Mouse (Mus musculus): ENCODE measurements around the gene Acsl3.

DNA sequence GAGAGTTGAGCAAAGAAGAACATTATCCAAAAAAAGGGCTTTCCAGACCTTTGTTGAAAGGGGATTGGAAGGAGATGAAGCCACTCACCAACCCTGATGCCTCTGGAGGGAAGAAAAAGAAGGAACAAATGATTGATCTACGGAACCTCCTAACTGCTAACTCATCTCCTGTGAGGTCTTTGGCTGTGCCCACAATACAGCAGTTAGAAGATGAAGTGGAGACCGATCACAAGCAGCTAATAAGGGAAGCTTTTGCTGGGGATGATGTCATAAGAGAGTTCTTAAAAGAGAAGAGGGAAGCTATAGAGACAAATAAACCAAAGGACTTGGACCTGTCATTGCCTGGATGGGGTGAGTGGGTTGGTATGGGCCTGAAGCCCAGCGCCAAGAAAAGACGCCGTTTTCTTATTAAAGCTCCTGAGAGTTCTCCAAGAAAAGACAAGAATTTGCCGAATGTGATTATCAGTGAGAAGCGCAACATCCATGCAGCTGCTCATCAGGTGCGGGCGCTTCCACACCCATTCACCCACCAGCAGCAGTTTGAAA lies 8.4 kb downstream of the Acsl3 start:
- no peak for TF ChIP-seq CTCF (IDR thresholded peaks at IDR 0.05; ENCODE audit: control insufficient read depth, insufficient read depth, insufficient replicate concordance, low read depth, low read length)
- no peak for TF ChIP-seq POLR2A (IDR thresholded peaks at IDR 0.05; ENCODE audit: control insufficient read depth, low read depth, low read length)

All from testis, adult 2 months (tissue).